Mouse (Mus musculus) myocyte (in vitro differentiated cells): ENCODE measurements around the gene Mnat1. TPM values are rescaled to one million over a fixed set of nuclear protein-coding genes. Genes with fewer than 3 reads are reported as not detected.
A peak's percentile ranks its signal among the peaks of the same experiment; 100 is the strongest.

ENCODE experiments used
- H3K27me3 ChIP-seq: one replicate; pipeline ENCODE4 v1.6.1; 2011; ENCODE audit not compliant: control insufficient read depth, insufficient read depth, insufficient read length
- H3K36me3 ChIP-seq: one replicate; pipeline ENCODE4 v1.6.1; 2011; ENCODE audit not compliant: control insufficient read depth, insufficient read depth
- H3K4me2 ChIP-seq: one replicate; pipeline ENCODE4 v1.6.1; 2011; ENCODE audit warnings: low read depth, control low read depth
- H3K4me3 ChIP-seq: one replicate; pipeline ENCODE4 v1.5.1; 2011; ENCODE audit warnings: mild to moderate bottlenecking, control low read depth, moderate library complexity
- H3K79me2 ChIP-seq: one replicate; pipeline ENCODE4 v1.6.1; 2011; ENCODE audit not compliant: control insufficient read depth, insufficient read depth
- H3ac ChIP-seq: one replicate; pipeline ENCODE4 v1.6.1; 2011; ENCODE audit not compliant: control insufficient read depth, insufficient read length
- CEBPB ChIP-seq: IDR thresholded peaks from 2 replicates; pipeline ENCODE4 v1.6.1; 2011; ENCODE audit warnings: mild to moderate bottlenecking, moderate library complexity; ENCODE audit not compliant: poor library complexity, insufficient read depth, severe bottlenecking
- E2F4 ChIP-seq: IDR thresholded peaks from one replicate; pipeline ENCODE4 v1.6.1; 2011; ENCODE audit warnings: mild to moderate bottlenecking, control low read depth, moderate library complexity; ENCODE audit not compliant: insufficient read depth
- MAX ChIP-seq: IDR thresholded peaks from one replicate; pipeline ENCODE4 v1.6.1; 2011; ENCODE audit warnings: low read depth, mild to moderate bottlenecking, control low read depth
- MYOD1 ChIP-seq, 3 experiments: IDR thresholded peaks; one replicate each; pipeline ENCODE4 v1.6.1; 2011; ENCODE audit warnings: control low read depth in 2 of 3, low read depth in 2 of 3, mild to moderate bottlenecking in 2 of 3, moderate library complexity in 1 of 3; ENCODE audit not compliant: insufficient read length in 2 of 3, control insufficient read depth in 1 of 3
- MYOG ChIP-seq, 3 experiments: IDR thresholded peaks; one replicate each; pipeline ENCODE4 v1.6.1; 2011; ENCODE audit warnings: control low read depth in 2 of 3, low read depth in 2 of 3, mild to moderate bottlenecking in 2 of 3; ENCODE audit not compliant: insufficient read length in 2 of 3, control insufficient read depth in 1 of 3, insufficient read depth in 1 of 3
- POLR2A ChIP-seq: IDR thresholded peaks from one replicate; pipeline ENCODE4 v1.6.1; 2011; ENCODE audit warnings: low read depth, mild to moderate bottlenecking, control low read depth, moderate library complexity; ENCODE audit not compliant: insufficient read length
- POLR2AphosphoS2 ChIP-seq: IDR thresholded peaks from one replicate; pipeline ENCODE4 v1.6.1; 2011; ENCODE audit warnings: low read depth, control low read depth; ENCODE audit not compliant: insufficient read length
- REST ChIP-seq: IDR thresholded peaks from one replicate; pipeline ENCODE4 v1.6.1; 2011; ENCODE audit warnings: mild to moderate bottlenecking, control low read depth, moderate library complexity; ENCODE audit not compliant: insufficient read depth, insufficient read length
- SRF ChIP-seq: IDR thresholded peaks from one replicate; pipeline ENCODE4 v1.6.1; 2011; ENCODE audit warnings: low read depth; ENCODE audit not compliant: control insufficient read depth, insufficient read length
- TCF12 ChIP-seq: IDR thresholded peaks from one replicate; pipeline ENCODE4 v1.6.1; 2011; ENCODE audit warnings: mild to moderate bottlenecking, control low read depth; ENCODE audit not compliant: poor library complexity, insufficient read depth, severe bottlenecking
- TCF3 ChIP-seq: IDR thresholded peaks from one replicate; pipeline ENCODE4 v1.6.1; 2011; ENCODE audit warnings: low read depth, control low read depth; ENCODE audit not compliant: insufficient read length
- USF1 ChIP-seq: IDR thresholded peaks from one replicate; pipeline ENCODE4 v1.6.1; 2011; ENCODE audit warnings: low read depth, mild to moderate bottlenecking, control low read depth, moderate library complexity
- polyA plus RNA-seq: library from polyadenylated mRNA; unstranded; fragments of >200 nt; fragmentation: generic; extraction: Trizol; gene quantifications from one replicate; pipeline ENCODE4 v1.2.1, GENCODE M21; 2012; ENCODE audit warnings: missing spikeins

Gene Mnat1
- polyA plus RNA-seq, 1 experiment, result 30.4 TPM

GRCm38 (mm10) chr12:73221235-73221634, 97.7 kb downstream of the Mnat1 start:
- H3K4me2 ChIP-seq, result no peak overlapping the region
- H3K4me3 ChIP-seq, result no peak overlapping the region
- peaks cover 4% of the 10 kb centered on the region for H3K79me2 ChIP-seq
- H3K36me3 ChIP-seq, result peaks cover 30% of the 10 kb centered on the region
- no peaks in the 10 kb centered on the region for H3K27me3 ChIP-seq
- H3ac ChIP-seq, result no peak overlapping the region
- TF ChIP-seq SRF (no peak), CEBPB (no peak), POLR2A (no peak), TCF3 (no peak), USF1 (no peak), E2F4 (no peak), MAX (no peak), MYOD1 (IDR thresholded peaks at IDR 0.05; ENCODE audit: control insufficient read depth in 1 of 3, insufficient read length in 2 of 3, low read depth in 2 of 3) (no peak), MYOG (IDR thresholded peaks at IDR 0.05; ENCODE audit: control insufficient read depth in 1 of 3, insufficient read depth in 1 of 3, insufficient read length in 2 of 3, low read depth in 2 of 3) (no peak), REST (no peak), POLR2AphosphoS2 (no peak), TCF12 (no peak)

GRCm38 (mm10) chr12:73223872-73224271, 100.4 kb downstream of the Mnat1 start:
- no peaks in the 10 kb centered on the region for H3K27me3 ChIP-seq
- TF ChIP-seq MYOD1 (IDR thresholded peaks at IDR 0.05; ENCODE audit: control insufficient read depth in 1 of 3, insufficient read length in 2 of 3, low read depth in 2 of 3) (peak in 1 of 3 experiments; percentile 13), POLR2A (no peak), POLR2AphosphoS2 (no peak), TCF3 (no peak), TCF12 (no peak), CEBPB (no peak), MYOG (IDR thresholded peaks at IDR 0.05; ENCODE audit: control insufficient read depth in 1 of 3, insufficient read depth in 1 of 3, insufficient read length in 2 of 3, low read depth in 2 of 3) (no peak)

DNA sequence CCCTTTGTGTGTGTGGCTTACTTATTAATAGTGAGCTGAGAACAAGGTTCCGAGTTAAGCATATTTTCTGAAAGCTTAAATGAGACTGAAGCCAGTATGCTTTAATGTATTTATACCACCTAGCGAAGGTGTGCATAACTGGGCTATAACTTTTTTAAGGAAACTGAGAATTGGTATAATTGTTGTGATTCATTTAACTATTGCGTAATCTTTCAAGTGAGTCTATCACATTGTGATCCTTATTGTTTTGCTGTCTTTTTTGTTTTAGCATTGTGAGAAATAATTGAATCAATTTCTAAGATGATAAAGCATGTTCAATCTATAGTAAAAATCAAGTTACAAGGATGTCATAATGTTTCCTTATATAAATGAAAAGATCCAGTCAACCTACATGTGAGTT, 104.9 kb downstream of the Mnat1 start:
- H3ac ChIP-seq, result no peak overlapping the region
- no peaks in the 10 kb centered on the region for H3K27me3 ChIP-seq
- TF ChIP-seq MAX, result no peak
- TF ChIP-seq CEBPB, result peak; percentile 83
- peaks cover 9% of the 10 kb centered on the region for H3K79me2 ChIP-seq
- no peaks in the 10 kb centered on the region for H3K36me3 ChIP-seq
- H3K4me3 ChIP-seq, result no peak overlapping the region
- H3K4me2 ChIP-seq, result no peak overlapping the region

More at GRCm38 (mm10) chr12:73223872-73224271, 100.4 kb downstream of the Mnat1 start:
- Histone ChIP-seq H3K4me2 (no peak overlapping the region), H3ac (no peak overlapping the region), H3K36me3 (peaks cover 29% of the 10 kb centered on the region), H3K79me2 (no peaks in the 10 kb centered on the region), H3K4me3 (no peak overlapping the region)

GRCm38 (mm10) chr12:73230196-73230595, 106.7 kb downstream of the Mnat1 start:
- H3K79me2 ChIP-seq, result peaks cover 20% of the 10 kb centered on the region
- no peak for TF ChIP-seq POLR2A
- TF ChIP-seq E2F4, result no peak
- no peak for TF ChIP-seq POLR2AphosphoS2
- TF ChIP-seq CEBPB, result no peak
- no peak for TF ChIP-seq MAX
- TF ChIP-seq SRF, result no peak
- TF ChIP-seq TCF3, result no peak
- no peak for TF ChIP-seq USF1
- TF ChIP-seq REST, result no peak
- TF ChIP-seq MYOG (IDR thresholded peaks at IDR 0.05; ENCODE audit: control insufficient read depth in 1 of 3, insufficient read depth in 1 of 3, insufficient read length in 2 of 3, low read depth in 2 of 3), result no peak
- no peak for TF ChIP-seq TCF12
- TF ChIP-seq MYOD1 (IDR thresholded peaks at IDR 0.05; ENCODE audit: control insufficient read depth in 1 of 3, insufficient read length in 2 of 3, low read depth in 2 of 3), result no peak
- no peaks in the 10 kb centered on the region for H3K36me3 ChIP-seq
- peak overlapping the region; percentile 90 for H3K4me2 ChIP-seq
- no peak overlapping the region for H3ac ChIP-seq
- H3K4me3 ChIP-seq, result no peak overlapping the region
- no peaks in the 10 kb centered on the region for H3K27me3 ChIP-seq

GRCm38 (mm10) chr12:73231552-73231951, 108.0 kb downstream of the Mnat1 start:
- Histone ChIP-seq H3K27me3 (no peaks in the 10 kb centered on the region), H3K36me3 (no peaks in the 10 kb centered on the region), H3ac (no peak overlapping the region), H3K4me3 (no peak overlapping the region), H3K4me2 (no peak overlapping the region), H3K79me2 (peaks cover 26% of the 10 kb centered on the region)
- no peak for TF ChIP-seq MYOG (IDR thresholded peaks at IDR 0.05; ENCODE audit: control insufficient read depth in 1 of 3, insufficient read depth in 1 of 3, insufficient read length in 2 of 3, low read depth in 2 of 3)
- TF ChIP-seq MYOD1 (IDR thresholded peaks at IDR 0.05; ENCODE audit: control insufficient read depth in 1 of 3, insufficient read length in 2 of 3, low read depth in 2 of 3), result no peak
- no peak for TF ChIP-seq POLR2A
- no peak for TF ChIP-seq REST
- TF ChIP-seq CEBPB, result no peak
- no peak for TF ChIP-seq TCF12
- no peak for TF ChIP-seq TCF3
- TF ChIP-seq SRF, result no peak
- no peak for TF ChIP-seq POLR2AphosphoS2
- no peak for TF ChIP-seq MAX
- TF ChIP-seq E2F4, result no peak
- no peak for TF ChIP-seq USF1
